Mouse (Mus musculus) megakaryocyte, embryonic 14.5 days (primary cell): ENCODE data around the gene Brd3os.

ENCODE experiments used
- FLI1 ChIP-seq: IDR thresholded peaks from 2 replicates; pipeline ENCODE4 v1.6.1; 2012; ENCODE audit warnings: low read length, inconsistent platforms, mixed read lengths
- GATA1 ChIP-seq: IDR thresholded peaks from 3 replicates; pipeline ENCODE4 v1.6.1; 2012; ENCODE audit warnings: mixed read lengths, low read length, inconsistent platforms, borderline replicate concordance

- TF ChIP-seq GATA1 (no peak), FLI1 (no peak)
Measured at GRCm38 (mm10) chr2:27473911-27474310, 31.8 kb downstream of the Brd3os start.
